Mouse (Mus musculus): Measurements from ENCODE around the gene Wnt16. TPM values are rescaled to one million over a fixed set of nuclear protein-coding genes. Genes with fewer than 3 reads are reported as not detected.
"Not testable (repeated sequence)": the region's sequence is repeated elsewhere in the genome, so short reads cannot be mapped to it uniquely, and the experiment has no call there.

Wnt16 gene
- total and polyA plus RNA-seq, 3 experiments, result 10.9 to 71.1 (median 15.9) TPM

DNA sequence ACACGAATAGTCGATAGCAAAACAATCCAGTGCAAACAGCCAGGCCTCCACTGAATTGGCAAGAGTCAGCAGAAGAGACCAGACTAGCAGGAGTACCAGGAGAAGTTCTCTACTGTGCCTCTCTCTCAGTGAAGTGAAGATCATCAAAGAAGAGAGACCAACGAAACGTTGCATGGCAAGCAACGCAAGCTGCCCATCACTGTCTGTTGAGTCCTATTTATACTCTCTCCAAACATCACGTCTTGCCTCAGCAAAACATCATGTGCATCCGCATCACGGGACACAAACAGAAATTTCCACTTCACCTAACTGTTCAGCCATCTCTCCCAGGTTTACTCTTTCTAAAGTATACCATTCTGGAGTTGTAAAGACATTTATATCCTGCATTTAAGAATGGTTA is 23.9 kb upstream of the Wnt16 start:
- dilution Hi-C loops (cut with MboI; ENCODE audit: extremely low pct_ligation_motif_present, extremely low pct_unique_long_range_greater_than_20kb, low sequenced_read_pairs); in situ Hi-C loops (cut with MboI; ENCODE audit: low pct_ligation_motif_present, low pct_unique_long_range_greater_than_20kb, low sequenced_read_pairs); DNase-seq (ENCODE audit: extremely low read depth); H3K9me3 ChIP-seq (replicated peaks; ENCODE audit: low read length); H3K79me2 ChIP-seq (replicated peaks; ENCODE audit: control insufficient read depth, extremely low read depth, insufficient read depth, poor library complexity, severe bottlenecking); H3K4me3 ChIP-seq (replicated peaks in 1 of 3; ENCODE audit: low read depth in 2 of 3, low read length in 2 of 3, poor library complexity in 1 of 3); H3K27me3 ChIP-seq (replicated peaks); H3K36me3 ChIP-seq (replicated peaks in 1 of 2; ENCODE audit: control insufficient read depth in 1 of 2, insufficient read depth in 1 of 2, low read length in 1 of 2): not testable (repeated sequence)
- H3K9ac ChIP-seq (ENCODE audit: insufficient read depth, low read depth), result peak overlapping the region; percentile 46
- TF ChIP-seq BHLHE40 (IDR thresholded peaks at IDR 0.05; ENCODE audit: low read depth, low read length) (peak; percentile 90), POLR2A (IDR thresholded peaks at IDR 0.05; ENCODE audit: low read depth, low read length) (peak; percentile 54; the same call in 1 of the 2 replicates), TBP (conservative IDR thresholded peaks at IDR 0.05; ENCODE audit: low read depth, low read length) (peak; percentile 79)
- peaks cover 25 to 50% of the 10 kb centered on the region in 2 experiments for H3K4me1 ChIP-seq (ENCODE audit: control insufficient read depth in 1 of 2, insufficient read depth in 2 of 2)
- peak overlapping the region; percentile 83 for H3K27ac ChIP-seq (ENCODE audit: insufficient read depth, low read depth)
- H3K4me2 ChIP-seq (ENCODE audit: insufficient read depth, low read depth, poor library complexity, severe bottlenecking), result peak overlapping the region; percentile 74

DNA sequence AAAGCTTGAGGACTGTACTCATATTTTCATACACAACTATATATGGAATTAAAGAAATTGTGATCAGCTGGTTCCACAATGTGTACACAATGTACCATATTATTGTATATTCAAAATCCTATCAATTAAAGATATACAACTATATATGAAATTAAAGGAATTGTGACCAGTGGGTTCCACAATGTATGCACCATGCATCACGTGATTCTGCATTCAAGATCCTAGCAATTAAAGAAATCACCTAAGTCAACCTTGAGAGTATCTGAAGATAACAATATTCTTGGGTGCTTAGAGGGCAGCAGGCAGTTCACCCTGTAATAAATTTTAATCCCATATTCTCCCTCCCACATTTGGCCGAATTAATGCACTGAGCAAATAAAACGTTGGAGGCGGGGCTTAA is 22.0 kb upstream of the Wnt16 start:
- no peak for DNase-seq (ENCODE audit: extremely low read depth)
- in situ Hi-C loops (cut with MboI; ENCODE audit: low pct_ligation_motif_present, low pct_unique_long_range_greater_than_20kb, low sequenced_read_pairs) (no loop called here), dilution Hi-C loops (cut with MboI; ENCODE audit: extremely low pct_ligation_motif_present, extremely low pct_unique_long_range_greater_than_20kb, low sequenced_read_pairs) (no loop called here)
- no peak for TF ChIP-seq TCF12 (IDR thresholded peaks at IDR 0.05; ENCODE audit: low read depth, low read length)
- peak; percentile 54 for TF ChIP-seq USF1 (IDR thresholded peaks at IDR 0.05; ENCODE audit: low read depth, low read length)
- TF ChIP-seq MAZ (IDR thresholded peaks at IDR 0.05; ENCODE audit: low read depth, low read length), result no peak
- 0 out of 2 replicates have a peak, but pooled peaks have one; percentile 16 for TF ChIP-seq BHLHE40 (IDR thresholded peaks at IDR 0.05; ENCODE audit: low read depth, low read length)
- TF ChIP-seq USF2 (conservative IDR thresholded peaks at IDR 0.05; ENCODE audit: low read depth, low read length), result peak; percentile 56
- TF ChIP-seq CHD1 (IDR thresholded peaks at IDR 0.05; ENCODE audit: low read depth, low read length), result no peak
- Histone ChIP-seq H3K4me1 (ENCODE audit: control insufficient read depth in 1 of 2, insufficient read depth in 2 of 2) (peaks cover 32 to 67% of the 10 kb centered on the region in 2 experiments), H3K36me3 (replicated peaks in 1 of 2; ENCODE audit: control insufficient read depth in 1 of 2, insufficient read depth in 1 of 2, low read length in 1 of 2) (no peaks in the 10 kb centered on the region), H3K9ac (ENCODE audit: insufficient read depth, low read depth) (peak overlapping the region; percentile 97), H3K4me2 (ENCODE audit: insufficient read depth, low read depth, poor library complexity, severe bottlenecking) (peak overlapping the region; percentile 22; the same call in 1 of the 2 replicates), H3K4me3 (replicated peaks in 1 of 3; ENCODE audit: low read depth in 2 of 3, low read length in 2 of 3, poor library complexity in 1 of 3) (no peak overlapping the region), H3K79me2 (replicated peaks; ENCODE audit: control insufficient read depth, extremely low read depth, insufficient read depth, poor library complexity, severe bottlenecking) (0 out of 2 replicates have a peak, but pooled peaks cover 2% of the 10 kb centered on the region), H3K27me3 (replicated peaks) (no peaks in the 10 kb centered on the region), H3K27ac (ENCODE audit: insufficient read depth, low read depth) (peak overlapping the region; percentile 100), H3K9me3 (replicated peaks; ENCODE audit: low read length) (no peaks in the 10 kb centered on the region)

DNA sequence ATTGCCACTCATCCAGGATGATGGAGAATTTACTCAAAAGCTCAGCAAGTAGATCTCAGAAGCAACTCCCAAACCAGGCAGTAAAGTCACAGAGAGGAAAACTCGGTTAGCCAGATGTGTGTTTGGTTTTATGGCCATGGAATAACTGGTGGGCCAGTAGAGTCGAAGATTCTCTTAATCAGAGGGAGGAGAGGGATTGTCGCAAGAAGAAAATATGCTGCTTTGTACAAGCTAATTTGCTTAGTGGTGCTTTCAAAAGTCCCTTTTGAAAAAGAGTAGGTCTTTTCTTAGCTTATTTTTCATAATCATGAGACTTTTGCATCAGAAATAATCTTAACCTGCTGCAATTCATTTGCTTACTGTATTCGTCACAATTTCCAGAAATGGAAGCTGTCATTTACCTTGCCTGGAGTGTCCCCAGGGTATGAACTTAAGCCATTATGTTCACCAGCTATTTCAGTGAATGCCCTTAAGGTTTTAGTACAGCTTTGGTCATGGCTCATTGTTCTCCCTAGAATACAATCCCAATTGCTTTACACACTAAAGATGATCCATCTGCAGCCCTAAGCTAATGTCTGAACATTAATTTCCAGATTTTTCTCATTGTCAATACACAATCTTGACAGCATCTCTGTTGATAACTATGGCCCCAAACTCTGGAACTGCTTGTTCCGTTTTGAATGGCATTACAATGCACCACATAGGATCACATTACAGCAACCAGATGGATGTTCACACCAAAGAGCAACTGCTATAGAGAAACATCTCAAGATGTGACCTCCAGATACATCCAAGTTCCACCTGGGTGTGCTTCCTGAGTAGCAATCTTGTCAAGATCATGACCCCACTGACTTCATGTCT is 20.0 kb upstream of the Wnt16 start:
- Histone ChIP-seq H3K4me3 (replicated peaks in 1 of 3; ENCODE audit: low read depth in 2 of 3, low read length in 2 of 3, poor library complexity in 1 of 3) (peak overlapping the region in 1 of 3 experiments; percentile 32), H3K4me1 (ENCODE audit: control insufficient read depth in 1 of 2, insufficient read depth in 2 of 2) (peaks cover 28 to 75% of the 10 kb centered on the region in 2 experiments), H3K9ac (ENCODE audit: insufficient read depth, low read depth) (peak overlapping the region; percentile 97), H3K36me3 (replicated peaks in 1 of 2; ENCODE audit: control insufficient read depth in 1 of 2, insufficient read depth in 1 of 2, low read length in 1 of 2) (no peaks in the 10 kb centered on the region), H3K27ac (ENCODE audit: insufficient read depth, low read depth) (peak overlapping the region; percentile 100), H3K4me2 (ENCODE audit: insufficient read depth, low read depth, poor library complexity, severe bottlenecking) (peak overlapping the region; percentile 99), H3K79me2 (replicated peaks; ENCODE audit: control insufficient read depth, extremely low read depth, insufficient read depth, poor library complexity, severe bottlenecking) (0 out of 2 replicates have a peak, but pooled peaks cover 2% of the 10 kb centered on the region), H3K9me3 (replicated peaks; ENCODE audit: low read length) (no peaks in the 10 kb centered on the region), H3K27me3 (replicated peaks) (no peaks in the 10 kb centered on the region)
- in situ Hi-C loops (cut with MboI; ENCODE audit: low pct_ligation_motif_present, low pct_unique_long_range_greater_than_20kb, low sequenced_read_pairs), result no loop called here
- DNase-seq (ENCODE audit: extremely low read depth), result peak; percentile 90
- dilution Hi-C loops (cut with MboI; ENCODE audit: extremely low pct_ligation_motif_present, extremely low pct_unique_long_range_greater_than_20kb, low sequenced_read_pairs), result no loop called here
- peak; percentile 70 for TF ChIP-seq SIN3A (IDR thresholded peaks at IDR 0.05; ENCODE audit: low read length)
- peak; percentile 87 for TF ChIP-seq BHLHE40 (IDR thresholded peaks at IDR 0.05; ENCODE audit: low read depth, low read length)
- peak; percentile 88 for TF ChIP-seq IRF4 (IDR thresholded peaks at IDR 0.05; ENCODE audit: low read depth, low read length)
- TF ChIP-seq E2F4 (IDR thresholded peaks at IDR 0.05; ENCODE audit: insufficient replicate concordance, low read depth, low read length), result 0 out of 2 replicates have a peak, but pooled peaks have one; percentile 49
- TF ChIP-seq NRF1 (IDR thresholded peaks at IDR 0.05; ENCODE audit: low read depth, low read length), result no peak
- no peak for TF ChIP-seq USF1 (IDR thresholded peaks at IDR 0.05; ENCODE audit: low read depth, low read length)
- no peak for TF ChIP-seq MXI1 (IDR thresholded peaks at IDR 0.05; ENCODE audit: low read depth, low read length)
- TF ChIP-seq GABPA (IDR thresholded peaks at IDR 0.05; ENCODE audit: insufficient replicate concordance, low read depth, low read length), result no peak
- no peak for TF ChIP-seq USF2 (conservative IDR thresholded peaks at IDR 0.05; ENCODE audit: low read depth, low read length)
- peak; percentile 77; the same call in 1 of the 2 replicates for TF ChIP-seq MAFK (IDR thresholded peaks at IDR 0.05; ENCODE audit: insufficient replicate concordance, low read length)
- TF ChIP-seq CTCF (conservative IDR thresholded peaks at IDR 0.05 in 1 of 2, IDR thresholded peaks at IDR 0.05 in 1 of 2; ENCODE audit: low read depth in 2 of 2, low read length in 2 of 2), result no peak
- TF ChIP-seq MAX (IDR thresholded peaks at IDR 0.05; ENCODE audit: low read length), result no peak
- TF ChIP-seq CHD1 (IDR thresholded peaks at IDR 0.05; ENCODE audit: low read depth, low read length), result peak; percentile 60; the same call in 1 of the 2 replicates
- TF ChIP-seq ELF1 (IDR thresholded peaks at IDR 0.05; ENCODE audit: low read depth, low read length), result no peak
- peak; percentile 17; the same call in 1 of the 2 replicates for TF ChIP-seq POLR2A (IDR thresholded peaks at IDR 0.05; ENCODE audit: low read depth, low read length)
- TF ChIP-seq ZKSCAN1 (IDR thresholded peaks at IDR 0.05; ENCODE audit: borderline replicate concordance, low read depth, low read length), result no peak
- no peak for TF ChIP-seq HCFC1 (IDR thresholded peaks at IDR 0.05; ENCODE audit: low read depth, low read length)
- TF ChIP-seq ETS1 (conservative IDR thresholded peaks at IDR 0.05; ENCODE audit: low read depth, low read length), result peak; percentile 97
- peak; percentile 93 for TF ChIP-seq TBP (conservative IDR thresholded peaks at IDR 0.05; ENCODE audit: low read depth, low read length)
